Mouse (Mus musculus): ENCODE results near the gene Adamtsl5.
"Not testable (repeated sequence)": the region's sequence is repeated elsewhere in the genome, so short reads cannot be mapped to it uniquely, and the experiment has no call there.

Gene Adamtsl5

GRCm38 (mm10) chr10:80372706-80373105, 24.5 kb upstream of the Adamtsl5 start:
- in situ Hi-C loops (cut with MboI, MseI) = no loop called here

GRCm38 (mm10) chr10:80371983-80372382, 23.8 kb upstream of the Adamtsl5 start:
- in situ Hi-C loops (cut with MboI, MseI) = no loop called here

GRCm38 (mm10) chr10:80371411-80371966, 23.3 kb upstream of the Adamtsl5 start:
- in situ Hi-C loops (cut with MboI, MseI) = no loop called here

- in situ Hi-C loops (cut with MboI, MseI) = no loop called here
These were observed 22.0 kb upstream of the Adamtsl5 start for GRCm38 (mm10) chr10:80369995-80370747.

GRCm38 (mm10) chr10:80368392-80368791, 20.2 kb upstream of the Adamtsl5 start:
- in situ Hi-C loops (cut with MboI, MseI) = no loop called here

- in situ Hi-C loops (cut with MboI, MseI) = no loop called here
These were observed 19.7 kb upstream of the Adamtsl5 start for GRCm38 (mm10) chr10:80367954-80368353.

GRCm38 (mm10) chr10:80365736-80366135, 17.5 kb upstream of the Adamtsl5 start:
- in situ Hi-C loops (cut with MboI, MseI) = no loop called here

GRCm38 (mm10) chr10:80363734-80364133, 15.5 kb upstream of the Adamtsl5 start:
- in situ Hi-C loops (cut with MboI, MseI) = no loop called here

GRCm38 (mm10) chr10:80357994-80358639, 9.9 kb upstream of the Adamtsl5 start:
- in situ Hi-C loops (cut with MboI, MseI) = no loop called here

GRCm38 (mm10) chr10:80357336-80357735, 9.1 kb upstream of the Adamtsl5 start:
- in situ Hi-C loops (cut with MboI, MseI) = no loop called here

GRCm38 (mm10) chr10:80356737-80357136, 8.5 kb upstream of the Adamtsl5 start:
- in situ Hi-C loops (cut with MboI, MseI) = no loop called here

- in situ Hi-C loops (cut with MboI, MseI) = no loop called here
These were observed 7.9 kb upstream of the Adamtsl5 start, which contains the start of gene Plk5 for GRCm38 (mm10) chr10:80356001-80356682. Plk5 (plus strand) TSS chr10:80356459.

- in situ Hi-C loops (cut with MboI, MseI) = no loop called here
These were observed 7.2 kb upstream of the Adamtsl5 start for GRCm38 (mm10) chr10:80355431-80355830.

- in situ Hi-C loops (cut with MboI, MseI) = no loop called here
These were observed 4.5 kb upstream of the Adamtsl5 start for GRCm38 (mm10) chr10:80352727-80353126.

GRCm38 (mm10) chr10:80351896-80352295, 3.7 kb upstream of the Adamtsl5 start:
- in situ Hi-C loops (cut with MboI, MseI) = no loop called here

GRCm38 (mm10) chr10:80350292-80350691, 2.1 kb upstream of the Adamtsl5 start:
- in situ Hi-C loops (cut with MboI, MseI) = no loop called here

- in situ Hi-C loops (cut with MboI, MseI) = no loop called here
These were observed 769 bp upstream of the Adamtsl5 start for GRCm38 (mm10) chr10:80348981-80349380.

GRCm38 (mm10) chr10:80347514-80347967, 671 bp downstream of the Adamtsl5 start:
- in situ Hi-C loops (cut with MboI, MseI) = no loop called here

- in situ Hi-C loops (cut with MboI, MseI) = not testable (repeated sequence)
These were observed 2.3 kb downstream of the Adamtsl5 start for GRCm38 (mm10) chr10:80345929-80346328.

GRCm38 (mm10) chr10:80345122-80345521, 3.1 kb downstream of the Adamtsl5 start:
- in situ Hi-C loops (cut with MboI, MseI) = no loop called here

- in situ Hi-C loops (cut with MboI, MseI) = no loop called here
These were observed 4.0 kb downstream of the Adamtsl5 start for GRCm38 (mm10) chr10:80344131-80344661.

- in situ Hi-C loops (cut with MboI, MseI) = no loop called here
These were observed 4.8 kb downstream of the Adamtsl5 start for GRCm38 (mm10) chr10:80343425-80343895.
